Mouse (Mus musculus): Measurements from ENCODE around the gene Nudcd2.

Nudcd2 gene

DNA sequence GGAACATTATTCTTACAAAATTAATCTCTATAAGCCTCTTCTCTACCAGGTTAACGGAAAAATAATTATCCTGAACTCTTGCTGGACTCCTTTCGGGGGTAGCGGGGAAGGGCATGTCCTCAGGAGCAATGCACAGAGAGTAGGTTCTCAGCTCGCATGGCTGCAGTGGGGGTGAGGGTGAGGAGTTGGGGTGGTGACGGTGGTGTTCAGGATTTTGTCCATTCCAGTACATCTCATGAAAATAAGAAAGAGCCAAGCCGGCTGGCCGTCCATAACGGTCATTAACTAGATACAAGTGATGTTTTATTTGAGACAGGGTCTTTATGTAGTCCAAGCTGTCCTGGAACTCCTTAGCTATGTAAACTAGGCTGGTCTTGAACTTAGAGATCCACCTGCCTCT is 22.5 kb downstream of the Nudcd2 start:
- no peak for DNase-seq

- DNase-seq, result no peak
Measured at GRCm38 (mm10) chr11:40759896-40760295, 26.4 kb downstream of the Nudcd2 start.

- DNase-seq, result no peak
Measured at GRCm38 (mm10) chr11:40763395-40763794, 29.9 kb downstream of the Nudcd2 start.

DNA sequence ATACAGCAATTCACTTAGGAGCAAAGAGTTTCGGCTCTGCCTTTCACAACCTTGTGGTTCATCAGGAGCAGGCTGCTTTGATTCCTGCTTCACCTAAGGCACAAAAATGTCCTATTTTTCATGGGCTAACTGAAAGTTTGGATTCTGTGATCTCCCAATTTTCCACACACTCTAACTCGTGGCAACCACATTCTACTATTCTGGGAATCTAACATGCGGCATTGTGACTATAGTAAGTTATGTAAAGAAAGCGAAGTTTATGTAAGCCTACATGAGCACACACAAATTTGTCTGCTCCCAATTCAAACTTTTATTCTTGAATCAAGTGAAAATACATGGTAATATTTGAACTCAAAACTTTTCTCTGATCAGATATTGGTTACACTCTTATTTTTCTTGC is 31.2 kb downstream of the Nudcd2 start:
- no peak for DNase-seq

- no peak for DNase-seq
Measured at GRCm38 (mm10) chr11:40775315-40776269, 42.1 kb downstream of the Nudcd2 start.

GRCm38 (mm10) chr11:40781857-40782256 is 48.4 kb downstream of the Nudcd2 start:
- no peak for DNase-seq

DNA sequence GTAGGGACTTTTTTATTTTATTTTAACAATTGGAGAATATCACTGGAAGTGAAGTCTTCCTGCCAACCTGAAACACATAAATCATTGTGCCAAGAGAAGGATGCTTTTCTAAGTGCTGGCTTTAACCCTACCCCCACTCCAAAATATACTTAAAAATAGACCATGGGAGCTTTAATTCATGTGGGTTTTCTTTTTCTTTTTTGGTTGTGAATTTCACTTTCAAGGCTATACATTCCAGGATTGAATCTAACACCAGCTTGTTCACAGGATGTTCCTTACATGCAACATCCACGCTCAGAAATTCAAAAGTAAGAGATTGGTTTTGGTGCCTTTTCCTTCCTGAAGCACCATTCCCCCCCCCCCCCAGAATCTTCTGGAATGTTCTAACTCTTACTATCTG is 49.9 kb downstream of the Nudcd2 start:
- no peak for DNase-seq

- no peak for DNase-seq
Measured at GRCm38 (mm10) chr11:40784326-40784725, 50.9 kb downstream of the Nudcd2 start.

GRCm38 (mm10) chr11:40786900-40787299 is 53.4 kb downstream of the Nudcd2 start:
- DNase-seq, result no peak
